Mouse (Mus musculus) forelimb bud, embryonic 11.5 days (tissue): ENCODE results near the gene Tango6.
"Not testable (repeated sequence)": the region's sequence is repeated elsewhere in the genome, so short reads cannot be mapped to it uniquely, and the experiment has no call there.

ENCODE experiments used
- DNase-seq: peaks from one replicate; pipeline ENCODE4 v3.0.0-alpha.2; 2012; ENCODE audit warnings: low read depth, low spot score

Tango6 gene

GRCm38 (mm10) chr8:106871931-106872371, 189.1 kb downstream of the Tango6 start:
- DNase-seq, result peak; percentile 25

GRCm38 (mm10) chr8:106872454-106873034, 189.7 kb downstream of the Tango6 start:
- no peak for DNase-seq

- no peak for DNase-seq
These were observed 197.3 kb downstream of the Tango6 start for GRCm38 (mm10) chr8:106880121-106880707.

GRCm38 (mm10) chr8:106884094-106884493, 201.2 kb downstream of the Tango6 start:
- DNase-seq, result not testable (repeated sequence)

- not testable (repeated sequence) for DNase-seq
These were observed 202.0 kb downstream of the Tango6 start for GRCm38 (mm10) chr8:106884826-106885400.

GRCm38 (mm10) chr8:106887336-106888189, 204.7 kb downstream of the Tango6 start:
- DNase-seq, result peak; percentile 81

- DNase-seq, result no peak
These were observed 205.9 kb downstream of the Tango6 start for GRCm38 (mm10) chr8:106888803-106889202.

- DNase-seq, result peak; percentile 35
These were observed 209.4 kb downstream of the Tango6 start for GRCm38 (mm10) chr8:106892210-106892805.

- peak; percentile 19 for DNase-seq
These were observed 210.1 kb downstream of the Tango6 start for GRCm38 (mm10) chr8:106892806-106893451.

- DNase-seq, result peak; percentile 86
These were observed 210.8 kb downstream of the Tango6 start, which contains the start of gene Utp4 for GRCm38 (mm10) chr8:106893481-106894156. Utp4 (plus strand) TSS chr8:106893636.

- DNase-seq, result no peak
These were observed 216.6 kb downstream of the Tango6 start for GRCm38 (mm10) chr8:106899473-106899872.
